Mouse (Mus musculus): Measurements from ENCODE around the gene Mansc1. TPM values are rescaled to one million over a fixed set of nuclear protein-coding genes. Genes with fewer than 3 reads are reported as not detected.

Mansc1 gene
- total RNA-seq, 2 experiments from 2014 or later, result 3.9 to 4.0 TPM

DNA sequence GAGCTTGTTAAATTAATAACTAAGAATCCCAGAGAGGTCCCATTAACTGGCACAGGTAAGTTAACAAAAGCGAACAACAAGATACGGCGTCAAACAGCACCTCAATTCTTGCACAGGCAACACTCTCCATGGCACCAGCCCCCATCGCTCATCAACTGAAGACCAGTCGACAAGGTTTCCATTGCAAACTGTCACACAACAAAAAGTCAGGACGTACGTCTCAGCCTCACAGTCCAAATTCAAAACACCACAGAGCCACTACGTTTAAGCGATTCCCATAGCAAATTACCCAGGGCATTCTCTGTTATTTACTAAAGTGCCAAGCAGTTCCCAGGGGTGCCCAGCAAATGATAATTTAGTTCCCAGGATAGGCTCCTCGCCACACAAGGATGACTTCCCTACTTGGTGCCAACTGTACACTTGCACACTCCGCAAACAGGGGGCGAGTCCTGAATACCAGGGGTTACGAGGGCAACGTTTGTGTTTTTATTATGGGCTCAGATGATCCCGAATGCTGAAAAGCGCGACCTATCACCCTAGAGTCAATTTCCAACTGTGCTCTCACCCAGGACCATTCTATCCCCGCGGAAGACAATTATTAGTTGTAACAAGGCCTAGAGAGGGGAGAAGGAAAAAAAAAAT lies 66.6 kb downstream of the Mansc1 start:
- no peak for DNase-seq (ENCODE audit: extremely low spot score in 1 of 2, low spot score in 2 of 2)

DNA sequence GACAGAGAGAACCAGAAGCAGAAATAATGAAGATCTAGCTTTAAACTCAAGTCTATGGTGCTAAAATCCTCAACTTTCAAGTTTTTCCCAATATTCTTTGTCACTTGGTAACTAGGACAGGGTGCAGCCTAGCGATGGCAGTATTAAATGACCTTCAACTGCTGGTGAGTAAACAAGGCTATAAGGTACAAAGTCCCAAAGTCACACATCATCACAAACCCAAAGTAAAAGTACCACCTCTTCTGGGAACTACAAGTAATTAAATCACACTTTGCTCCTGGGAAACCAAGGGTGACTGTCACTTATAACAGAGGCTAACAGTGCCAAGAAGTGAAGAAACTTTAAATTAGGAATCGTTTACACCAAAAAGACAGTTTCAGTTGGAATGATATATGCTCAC lies 67.7 kb downstream of the Mansc1 start:
- intact Hi-C loops (cut with DNase I), result no loop called here
- DNase-seq (ENCODE audit: extremely low spot score in 1 of 2, low spot score in 2 of 2), result no peak

More for the DNA sequence above, 66.6 kb downstream of the Mansc1 start:
- intact Hi-C loops (cut with DNase I), result loop anchor here (2.0 kb wide), 1 partner anchor 71 kb away; no protein-coding TSS in a partner anchor

DNA sequence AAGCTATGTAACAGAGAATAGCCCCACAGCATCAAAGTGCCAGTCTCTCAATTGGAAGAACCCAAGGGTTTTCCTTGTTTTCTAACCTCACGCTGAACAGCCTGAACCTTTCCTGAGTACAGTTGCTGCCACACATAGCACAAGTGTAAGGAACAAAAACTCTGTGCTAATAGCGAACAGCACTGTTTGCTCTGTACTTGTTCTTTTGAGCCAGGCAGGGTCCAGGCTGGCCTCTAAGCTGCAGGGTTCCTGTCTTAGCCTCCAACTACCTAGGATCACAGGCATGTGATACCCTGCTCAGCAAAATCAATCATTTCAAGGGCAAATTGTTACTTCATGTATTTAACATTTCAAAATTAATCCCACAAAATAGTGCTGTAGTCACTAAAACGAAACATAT lies 72.7 kb downstream of the Mansc1 start:
- intact Hi-C loops (cut with DNase I), result no loop called here
- no peak for DNase-seq (ENCODE audit: extremely low spot score in 1 of 2, low spot score in 2 of 2)

Other genes with a start within 250 kb of the Mansc1 start
- not detected for gene Bcl2l14, start 236.2 kb downstream of the Mansc1 start, total RNA-seq (2021)
- gene Lrp6, start 65.5 kb downstream of the Mansc1 start, total RNA-seq (2021), result 10 to 100 TPM; 41.2 to 44.0 TPM
- 10 to 100 TPM; 26.3 to 26.5 TPM for gene Borcs5, start 7.0 kb upstream of the Mansc1 start, total RNA-seq (2021)
- 1 to 10 TPM; 5.6 to 6.6 TPM for gene Dusp16, start 160.1 kb upstream of the Mansc1 start, total RNA-seq (2021)
- 1 to 10 TPM; 8.6 to 9.5 TPM for gene Crebl2, start 197.7 kb upstream of the Mansc1 start, total RNA-seq (2021)

Measured in left cerebral cortex, postnatal 10 days (tissue).